Mouse (Mus musculus) midbrain, embryonic 16.5 days (tissue): Measurements from ENCODE around the gene B3galt5. TPM values are rescaled to one million over a fixed set of nuclear protein-coding genes. Genes with fewer than 3 reads are reported as not detected.
"Not testable (repeated sequence)": the region's sequence is repeated elsewhere in the genome, so short reads cannot be mapped to it uniquely, and the experiment has no call there.

Experiments used
- ATAC-seq: fragments of 200-750 bp; cut with Nextera tagmentation; 2 replicates; pipeline ENCODE4 v1.8.0; 2017; ENCODE audit warnings: moderate TSS enrichment
- H3K27ac ChIP-seq: fragments of 300-500 bp; sonication (generic); 2 replicates; pipeline ENCODE4 v1.5.1; 2014; ENCODE audit warnings: mild to moderate bottlenecking, low read length, mixed read lengths
- H3K27me3 ChIP-seq: fragments of 300-500 bp; sonication (generic); 2 replicates; pipeline ENCODE4 v1.6.1; 2014; ENCODE audit warnings: low read depth, low read length, mixed read lengths; ENCODE audit not compliant: control insufficient read depth, insufficient read depth
- H3K36me3 ChIP-seq: fragments of 300-500 bp; sonication (generic); 2 replicates; pipeline ENCODE4 v1.6.1; 2014; ENCODE audit warnings: mild to moderate bottlenecking, low read length, moderate library complexity, mixed read lengths; ENCODE audit not compliant: control insufficient read depth, insufficient read depth
- H3K4me1 ChIP-seq: fragments of 300-500 bp; sonication (generic); 2 replicates; pipeline ENCODE4 v1.6.1; 2014; ENCODE audit warnings: mild to moderate bottlenecking, low read length, mixed read lengths; ENCODE audit not compliant: control insufficient read depth, insufficient read depth
- H3K4me2 ChIP-seq: fragments of 300-500 bp; sonication (generic); 2 replicates; pipeline ENCODE4 v1.6.1; 2014; ENCODE audit warnings: mild to moderate bottlenecking, low read length, mixed read lengths
- H3K4me3 ChIP-seq: fragments of 300-500 bp; sonication (generic); 2 replicates; pipeline ENCODE4 v1.5.1; 2014; ENCODE audit warnings: low read depth, mild to moderate bottlenecking, low read length, moderate library complexity, mixed read lengths
- H3K9ac ChIP-seq: fragments of 300-500 bp; sonication (generic); 2 replicates; pipeline ENCODE4 v1.6.1; 2014; ENCODE audit warnings: low read depth, low read length, mixed read lengths
- H3K9me3 ChIP-seq: fragments of 300-500 bp; sonication (generic); replicated peaks from 2 replicates; pipeline ENCODE4 v1.6.1; 2014; ENCODE audit warnings: mild to moderate bottlenecking, low read length, mixed read lengths; ENCODE audit not compliant: control insufficient read depth, poor library complexity, severe bottlenecking
- WGBS: fragments of 180-500 bp; shearing (Covaris S2); extraction: QIAGEN DNeasy Blood & Tissue Kit; methylation state at CpG from one replicate; pipeline ENCODE4 v1.1.7; 2014; 5-methylcytosine and 5-hydroxymethylcytosine counted together
- polyA plus RNA-seq: library from polyadenylated mRNA; unstranded; fragments of >200 nt; fragmentation: Nextera tagmentation; extraction: Ambion mirVana; gene quantifications from 2 replicates; pipeline ENCODE4 v1.2.1, GENCODE M21; 2015

Gene B3galt5
- polyA plus RNA-seq, 1 experiment from 2014 or later: 4.8 TPM

- no peaks in the 10 kb centered on the region; the same call in 1 of the 2 replicates for H3K9me3 ChIP-seq
- no peaks in the 10 kb centered on the region for H3K36me3 ChIP-seq
- WGBS: 88% methylated on average over 8 of the region's 8 CpGs
- no peak for ATAC-seq
- H3K4me3 ChIP-seq: no peak overlapping the region
- no peak overlapping the region for H3K27ac ChIP-seq
- H3K9ac ChIP-seq: no peak overlapping the region
- H3K27me3 ChIP-seq: no peaks in the 10 kb centered on the region
- H3K4me1 ChIP-seq: no peaks in the 10 kb centered on the region
- H3K4me2 ChIP-seq: no peak overlapping the region
These were observed 82.2 kb downstream of the B3galt5 start for GRCm38 (mm10) chr16:96317803-96318202.

GRCm38 (mm10) chr16:96322739-96323138 is 87.1 kb downstream of the B3galt5 start:
- ATAC-seq: no peak
- Histone ChIP-seq H3K4me3 (no peak overlapping the region), H3K4me1 (peaks cover 5% of the 10 kb centered on the region; the same call in 1 of the 2 replicates), H3K4me2 (no peak overlapping the region), H3K27ac (no peak overlapping the region), H3K9ac (no peak overlapping the region), H3K27me3 (no peaks in the 10 kb centered on the region), H3K36me3 (no peaks in the 10 kb centered on the region), H3K9me3 (no peaks in the 10 kb centered on the region)
- WGBS: 93% methylated on average over 1 of the region's 1 CpGs

DNA sequence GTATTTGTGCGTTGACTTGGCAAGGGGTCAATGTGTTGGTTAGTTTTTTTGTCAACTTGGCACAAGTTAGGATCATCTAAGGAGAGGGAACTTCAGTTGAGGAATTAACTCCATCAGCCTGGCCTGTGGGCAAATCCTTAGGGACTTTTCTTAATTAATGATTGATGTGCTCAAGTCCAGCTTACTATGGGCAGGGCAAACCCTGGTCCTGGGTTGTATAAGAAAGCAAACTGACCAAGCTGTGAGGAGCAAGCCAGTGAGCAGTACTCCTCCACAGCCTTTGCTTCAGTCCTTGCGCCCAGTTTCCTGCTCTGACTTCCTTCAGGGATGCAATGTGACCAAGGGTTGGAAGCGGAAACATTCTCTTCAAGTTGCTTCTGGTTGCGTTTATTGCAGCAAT is 87.6 kb downstream of the B3galt5 start:
- Histone ChIP-seq H3K4me1 (peaks cover 5% of the 10 kb centered on the region; the same call in 1 of the 2 replicates), H3K27me3 (no peaks in the 10 kb centered on the region), H3K4me3 (no peak overlapping the region), H3K4me2 (no peak overlapping the region), H3K36me3 (no peaks in the 10 kb centered on the region), H3K27ac (no peak overlapping the region), H3K9me3 (no peaks in the 10 kb centered on the region), H3K9ac (no peak overlapping the region)
- no peak for ATAC-seq
- WGBS: 94% methylated on average over 4 of the region's 4 CpGs

DNA sequence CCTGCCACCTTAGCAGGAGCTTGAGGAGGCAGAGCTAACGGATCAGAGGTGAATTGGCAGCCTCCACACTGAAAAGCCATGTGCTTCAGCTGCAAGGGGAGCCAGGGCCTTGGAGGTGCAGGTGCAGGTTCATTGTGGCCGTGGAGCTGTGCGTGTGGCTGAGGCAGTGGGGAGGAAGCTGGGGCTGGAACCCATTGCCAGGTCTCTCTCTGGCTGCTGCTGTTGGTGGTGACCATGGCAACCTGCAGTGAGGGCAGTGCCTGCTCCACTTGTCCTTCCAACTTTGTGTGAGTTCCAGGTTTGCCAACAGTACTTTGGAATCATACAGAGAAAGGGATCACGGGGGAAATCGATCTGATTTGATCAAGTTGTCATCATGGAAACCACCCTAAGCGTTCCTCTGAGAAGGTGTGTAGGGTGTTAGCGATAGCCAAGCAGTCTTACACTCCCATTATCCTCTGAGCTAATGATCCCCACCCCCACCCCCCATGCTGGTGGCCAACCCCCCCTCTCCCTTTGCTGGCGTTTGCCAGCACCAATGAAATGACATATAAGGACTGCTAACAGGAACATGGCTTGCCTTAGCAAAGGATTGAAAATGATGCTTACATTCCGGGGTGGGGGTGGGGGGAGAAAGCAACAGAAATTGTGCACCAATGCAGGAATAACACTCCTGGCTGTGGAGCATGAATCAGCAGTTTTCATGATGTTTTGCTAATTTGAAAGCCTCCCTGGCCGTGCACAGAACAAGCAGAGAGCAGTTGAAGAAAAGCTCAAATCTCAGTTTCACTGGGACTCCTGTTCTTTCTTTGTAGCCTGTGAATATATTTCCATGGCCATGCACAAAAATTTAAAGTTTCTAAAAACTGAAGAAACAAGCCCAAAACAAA is 90.8 kb downstream of the B3galt5 start:
- H3K4me2 ChIP-seq: no peak overlapping the region
- H3K27ac ChIP-seq: no peak overlapping the region
- no peak overlapping the region for H3K9ac ChIP-seq
- peaks cover 5% of the 10 kb centered on the region; the same call in 1 of the 2 replicates for H3K4me1 ChIP-seq
- H3K36me3 ChIP-seq: no peaks in the 10 kb centered on the region
- H3K27me3 ChIP-seq: no peaks in the 10 kb centered on the region
- no peak for ATAC-seq
- no peak overlapping the region for H3K4me3 ChIP-seq
- no peaks in the 10 kb centered on the region for H3K9me3 ChIP-seq
- 39% methylated on average over 10 of the region's 10 CpGs for WGBS

GRCm38 (mm10) chr16:96327251-96327650 is 91.7 kb downstream of the B3galt5 start:
- not testable (repeated sequence) for H3K9ac ChIP-seq, H3K4me1 ChIP-seq
- WGBS: 43% methylated on average over 9 of the region's 9 CpGs

DNA sequence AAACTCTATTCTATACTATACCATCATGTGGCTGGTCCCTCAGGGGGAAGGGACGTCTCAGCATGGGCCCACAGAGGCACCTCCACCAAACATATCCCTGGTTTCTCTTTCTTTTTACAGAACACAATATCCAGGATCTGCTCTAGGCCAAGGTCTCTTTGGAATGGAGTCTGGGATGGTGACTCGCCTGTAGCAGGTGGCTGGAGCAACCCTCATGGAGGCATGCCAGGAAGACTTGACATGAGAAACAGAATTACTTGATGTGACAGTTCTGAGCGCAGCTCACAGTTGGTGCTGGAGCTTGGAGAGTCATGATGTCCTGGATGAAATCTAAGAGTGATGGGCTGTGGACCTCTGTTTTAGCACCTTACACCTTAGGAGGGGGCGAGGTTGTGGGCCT is 104.0 kb downstream of the B3galt5 start:
- 0 out of 2 replicates have a peak, but pooled peaks cover 2% of the 10 kb centered on the region for H3K4me1 ChIP-seq
- H3K36me3 ChIP-seq: no peaks in the 10 kb centered on the region
- no peak overlapping the region for H3K4me3 ChIP-seq
- 87% methylated on average over 4 of the region's 4 CpGs for WGBS
- no peak overlapping the region for H3K4me2 ChIP-seq
- H3K27me3 ChIP-seq: no peaks in the 10 kb centered on the region
- H3K27ac ChIP-seq: no peak overlapping the region
- ATAC-seq: no peak
- H3K9me3 ChIP-seq: no peaks in the 10 kb centered on the region
- H3K9ac ChIP-seq: no peak overlapping the region

More at GRCm38 (mm10) chr16:96327251-96327650, 91.7 kb downstream of the B3galt5 start:
- H3K4me3 ChIP-seq, H3K4me2 ChIP-seq, ATAC-seq, H3K27me3 ChIP-seq, H3K9me3 ChIP-seq, H3K27ac ChIP-seq, H3K36me3 ChIP-seq: not testable (repeated sequence)

DNA sequence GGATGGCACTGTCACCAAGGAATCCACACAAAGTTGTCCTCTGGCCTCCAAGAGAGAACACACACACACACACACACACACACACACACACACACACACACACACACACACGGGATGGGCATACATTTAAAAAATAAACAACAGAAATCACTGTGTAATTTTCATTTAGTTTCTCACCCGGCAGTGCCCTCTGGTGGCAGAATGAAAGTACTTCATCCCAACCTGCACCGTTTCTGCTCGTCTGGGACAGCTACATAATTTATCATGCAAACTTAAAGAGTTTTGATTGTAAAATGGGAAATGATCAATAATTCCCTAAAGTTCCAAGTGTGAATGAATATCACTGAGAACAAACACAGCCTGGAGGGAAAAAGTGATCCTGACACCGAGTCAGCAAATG is 105.7 kb downstream of the B3galt5 start:
- no peaks in the 10 kb centered on the region for H3K9me3 ChIP-seq

GRCm38 (mm10) chr16:96341945-96342344 is 106.3 kb downstream of the B3galt5 start:
- Histone ChIP-seq H3K27ac (no peak overlapping the region), H3K9me3 (no peaks in the 10 kb centered on the region), H3K4me3 (no peak overlapping the region), H3K36me3 (no peaks in the 10 kb centered on the region), H3K9ac (no peak overlapping the region), H3K4me1 (0 out of 2 replicates have a peak, but pooled peaks cover 2% of the 10 kb centered on the region), H3K27me3 (no peaks in the 10 kb centered on the region), H3K4me2 (no peak overlapping the region)
- WGBS: 75% methylated on average over 4 of the region's 4 CpGs
- no peak for ATAC-seq

More for the DNA sequence above, 105.7 kb downstream of the B3galt5 start:
- Histone ChIP-seq H3K9ac (no peak overlapping the region), H3K36me3 (no peaks in the 10 kb centered on the region), H3K4me3 (no peak overlapping the region), H3K4me2 (no peak overlapping the region), H3K4me1 (0 out of 2 replicates have a peak, but pooled peaks cover 2% of the 10 kb centered on the region), H3K27ac (no peak overlapping the region), H3K27me3 (no peaks in the 10 kb centered on the region)
- 13% methylated on average over 5 of the region's 5 CpGs for WGBS
- no peak for ATAC-seq

DNA sequence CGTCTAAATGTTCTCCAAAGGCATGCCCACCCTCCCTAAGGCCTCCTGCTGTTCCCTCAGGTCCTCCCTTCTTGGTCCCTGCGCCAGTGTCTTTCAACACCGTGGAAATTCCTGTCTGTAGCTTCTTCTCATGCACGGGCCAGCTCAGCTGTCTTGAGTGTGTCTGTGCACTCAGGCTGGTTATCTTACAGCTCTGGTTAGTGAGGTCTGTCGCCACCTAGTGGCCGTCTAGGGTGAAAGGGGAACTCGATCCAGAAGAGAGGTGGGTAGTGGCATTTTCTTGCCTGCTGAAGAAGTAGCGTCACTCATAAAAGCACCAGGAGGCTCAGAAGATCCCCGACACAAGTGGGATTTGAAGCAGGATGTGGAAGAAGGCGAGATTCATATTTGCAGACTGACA is 109.5 kb downstream of the B3galt5 start:
- Histone ChIP-seq H3K9ac (no peak overlapping the region), H3K36me3 (no peaks in the 10 kb centered on the region), H3K4me2 (no peak overlapping the region), H3K9me3 (no peaks in the 10 kb centered on the region), H3K4me3 (no peak overlapping the region), H3K27me3 (no peaks in the 10 kb centered on the region), H3K4me1 (peaks cover 9% of the 10 kb centered on the region), H3K27ac (no peak overlapping the region)
- ATAC-seq: peak; percentile 75
- 7% methylated on average over 10 of the region's 10 CpGs for WGBS
